Mouse (Mus musculus) CH12.LX (cell line): ENCODE data around the gene P3h3.

Experiments
- CTCF ChIP-seq, 2 experiments: IDR thresholded peaks in 1 of 2; conservative IDR thresholded peaks in 1 of 2; 2 replicates each; pipeline ENCODE4 v1.5.1; 2011 to 2012; ENCODE audit warnings: low read depth in 2 of 2, low read length in 2 of 2, improper control_type of control experiment in 1 of 2, inconsistent platforms in 1 of 2, mild to moderate bottlenecking in 1 of 2, moderate library complexity in 1 of 2
- EP300 ChIP-seq: IDR thresholded peaks from 2 replicates; pipeline ENCODE4 v1.6.1; 2011; ENCODE audit warnings: low read length, improper control_type of control experiment
- HCFC1 ChIP-seq: IDR thresholded peaks from 2 replicates; pipeline ENCODE4 v1.6.1; 2012; ENCODE audit warnings: low read depth, mild to moderate bottlenecking, inconsistent platforms, low read length, improper control_type of control experiment
- MAX ChIP-seq: IDR thresholded peaks from 2 replicates; pipeline ENCODE4 v1.6.1; 2011; ENCODE audit warnings: low read length, improper control_type of control experiment
- MAZ ChIP-seq: IDR thresholded peaks from 2 replicates; pipeline ENCODE4 v1.6.1; 2012; ENCODE audit warnings: low read depth, mild to moderate bottlenecking, inconsistent platforms, low read length, improper control_type of control experiment, moderate library complexity
- MEF2A ChIP-seq: IDR thresholded peaks from 2 replicates; pipeline ENCODE4 v1.6.1; 2014; ENCODE audit warnings: low read depth, mild to moderate bottlenecking, inconsistent platforms, low read length, improper control_type of control experiment, borderline replicate concordance
- POLR2A ChIP-seq: IDR thresholded peaks from 2 replicates; pipeline ENCODE4 v1.6.1; 2011; ENCODE audit warnings: low read depth, mild to moderate bottlenecking, improper control_type of control experiment, low read length
- POLR2AphosphoS2 ChIP-seq: IDR thresholded peaks from 2 replicates; pipeline ENCODE4 v1.6.1; 2011; ENCODE audit warnings: low read depth, low read length, improper control_type of control experiment
- RAD21 ChIP-seq: IDR thresholded peaks from 2 replicates; pipeline ENCODE4 v1.6.1; 2011; ENCODE audit warnings: low read depth, mild to moderate bottlenecking, low read length, improper control_type of control experiment, moderate library complexity
- SMC3 ChIP-seq: IDR thresholded peaks from 2 replicates; pipeline ENCODE4 v1.6.1; 2011; ENCODE audit warnings: low read depth, low read length, improper control_type of control experiment
- TCF12 ChIP-seq: IDR thresholded peaks from 2 replicates; pipeline ENCODE4 v1.6.1; 2014; ENCODE audit warnings: low read depth, mild to moderate bottlenecking, inconsistent platforms, low read length, improper control_type of control experiment
- USF1 ChIP-seq: IDR thresholded peaks from 2 replicates; pipeline ENCODE4 v1.6.1; 2014; ENCODE audit warnings: low read depth, mild to moderate bottlenecking, inconsistent platforms, low read length, improper control_type of control experiment
- ZC3H11A ChIP-seq: IDR thresholded peaks from 2 replicates; pipeline ENCODE4 v1.6.1; 2012; ENCODE audit warnings: low read depth, mild to moderate bottlenecking, inconsistent platforms, low read length, improper control_type of control experiment
- ZMIZ1 ChIP-seq: IDR thresholded peaks from 2 replicates; pipeline ENCODE4 v1.6.1; 2012; ENCODE audit warnings: low read depth, mild to moderate bottlenecking, inconsistent platforms, low read length, improper control_type of control experiment

DNA sequence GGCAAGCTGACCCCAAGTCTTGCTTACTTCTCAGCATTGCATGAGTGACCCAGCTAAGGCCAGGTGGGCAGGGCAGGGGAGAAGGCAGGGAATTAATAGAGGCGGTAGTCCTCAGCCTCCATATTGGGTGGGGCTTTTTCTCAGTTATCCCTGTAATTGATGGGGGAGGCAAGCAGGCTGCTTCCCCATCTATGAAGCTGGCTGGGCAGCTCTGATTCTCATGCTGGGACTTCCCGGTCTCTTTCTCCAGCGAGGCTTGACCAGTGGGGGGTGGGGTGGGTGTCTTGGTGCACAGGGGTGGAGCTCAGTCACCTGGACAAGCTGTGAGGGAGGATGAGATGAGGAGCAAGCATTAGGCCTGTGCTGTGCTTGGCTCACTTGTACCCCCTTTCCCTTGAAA lies 4.2 kb upstream of the P3h3 start:
- TF ChIP-seq MAX, result no peak
- no peak for TF ChIP-seq POLR2A
- TF ChIP-seq EP300, result no peak
- TF ChIP-seq SMC3, result no peak
- TF ChIP-seq RAD21, result no peak
- TF ChIP-seq HCFC1, result no peak
- TF ChIP-seq MAZ, result no peak
- TF ChIP-seq ZMIZ1, result no peak
- no peak for TF ChIP-seq CTCF (conservative IDR thresholded peaks at IDR 0.05 in 1 of 2, IDR thresholded peaks at IDR 0.05 in 1 of 2; ENCODE audit: low read depth in 2 of 2, low read length in 2 of 2)
- no peak for TF ChIP-seq ZC3H11A
- no peak for TF ChIP-seq USF1
- no peak for TF ChIP-seq TCF12
- TF ChIP-seq MEF2A, result no peak
- TF ChIP-seq POLR2AphosphoS2, result no peak
